Mouse (Mus musculus) CH12.LX (cell line): ENCODE measurements around the gene Cnst. TPM values are rescaled to one million over a fixed set of nuclear protein-coding genes. Genes with fewer than 3 reads are reported as not detected.

Experiments used
- DNase-seq: peaks from one replicate; pipeline ENCODE4 v3.0.0-alpha.2; 2013; ENCODE audit errors: extremely low read depth
- H3K27ac ChIP-seq: 2 replicates; pipeline ENCODE4 v1.5.1; 2012; ENCODE audit warnings: low read depth, mild to moderate bottlenecking, control low read depth, moderate library complexity; ENCODE audit not compliant: insufficient read depth
- H3K27me3 ChIP-seq: replicated peaks from 2 replicates; pipeline ENCODE3; 2012; ENCODE audit warnings: inconsistent platforms
- H3K36me3 ChIP-seq, 2 experiments: replicated peaks in 1 of 2; 2 replicates each; pipeline versions ENCODE3 to v1.6.1; 2012; ENCODE audit warnings: inconsistent platforms in 1 of 2, low read length in 1 of 2, mild to moderate bottlenecking in 1 of 2, mixed read lengths in 1 of 2, moderate library complexity in 1 of 2; ENCODE audit not compliant: control insufficient read depth in 1 of 2, insufficient read depth in 1 of 2
- H3K4me1 ChIP-seq, 2 experiments: 2 replicates each; pipeline ENCODE4 v1.6.1; 2012; ENCODE audit warnings: inconsistent platforms in 1 of 2, moderate library complexity in 1 of 2; ENCODE audit not compliant: insufficient read depth in 2 of 2, control insufficient read depth in 1 of 2
- H3K4me2 ChIP-seq: 2 replicates; pipeline ENCODE4 v1.6.1; 2012; ENCODE audit warnings: low read depth, mild to moderate bottlenecking, control low read depth; ENCODE audit not compliant: poor library complexity, insufficient read depth, severe bottlenecking
- H3K4me3 ChIP-seq, 3 experiments: fragments of 150-350 bp in 1 of 3; sonication (generic) in 1 of 3; replicated peaks in 1 of 3; 2 replicates each; pipeline versions ENCODE3 to v1.5.1; 2011 to 2012; ENCODE audit warnings: low read depth in 2 of 3, low read length in 2 of 3, mild to moderate bottlenecking in 2 of 3, moderate library complexity in 2 of 3, control low read depth in 1 of 3, improper control_type of control experiment in 1 of 3, inconsistent platforms in 1 of 3, mixed read lengths in 1 of 3; ENCODE audit not compliant: poor library complexity in 1 of 3
- H3K79me2 ChIP-seq: replicated peaks from 2 replicates; pipeline ENCODE4 v1.6.1; 2012; ENCODE audit warnings: mild to moderate bottlenecking, moderate library complexity; ENCODE audit not compliant: control insufficient read depth, poor library complexity, insufficient read depth, severe bottlenecking; ENCODE audit errors: extremely low read depth
- H3K9ac ChIP-seq: 2 replicates; pipeline ENCODE4 v1.6.1; 2012; ENCODE audit warnings: low read depth, mild to moderate bottlenecking, control low read depth, moderate library complexity; ENCODE audit not compliant: insufficient read depth
- H3K9me3 ChIP-seq: replicated peaks from 2 replicates; pipeline ENCODE3; 2012; ENCODE audit warnings: low read length, inconsistent platforms, mixed read lengths
- BHLHE40 ChIP-seq: IDR thresholded peaks from 2 replicates; pipeline ENCODE4 v1.6.1; 2011; ENCODE audit warnings: mild to moderate bottlenecking, low read depth, low read length, improper control_type of control experiment
- CHD1 ChIP-seq: IDR thresholded peaks from 2 replicates; pipeline ENCODE4 v1.6.1; 2012; ENCODE audit warnings: low read depth, low read length, improper control_type of control experiment, inconsistent platforms
- CTCF ChIP-seq, 2 experiments: IDR thresholded peaks in 1 of 2; conservative IDR thresholded peaks in 1 of 2; 2 replicates each; pipeline ENCODE4 v1.5.1; 2011 to 2012; ENCODE audit warnings: low read depth in 2 of 2, low read length in 2 of 2, improper control_type of control experiment in 1 of 2, inconsistent platforms in 1 of 2, mild to moderate bottlenecking in 1 of 2, moderate library complexity in 1 of 2
- E2F4 ChIP-seq: IDR thresholded peaks from 2 replicates; pipeline ENCODE4 v1.6.1; 2011; ENCODE audit warnings: low read depth, low read length, improper control_type of control experiment; ENCODE audit not compliant: insufficient replicate concordance
- EP300 ChIP-seq: IDR thresholded peaks from 2 replicates; pipeline ENCODE4 v1.6.1; 2011; ENCODE audit warnings: low read length, improper control_type of control experiment
- GABPA ChIP-seq: IDR thresholded peaks from 2 replicates; pipeline ENCODE4 v1.6.1; 2012; ENCODE audit warnings: low read depth, low read length, improper control_type of control experiment, inconsistent platforms; ENCODE audit not compliant: insufficient replicate concordance
- HCFC1 ChIP-seq: IDR thresholded peaks from 2 replicates; pipeline ENCODE4 v1.6.1; 2012; ENCODE audit warnings: low read depth, mild to moderate bottlenecking, inconsistent platforms, low read length, improper control_type of control experiment
- IRF4 ChIP-seq: IDR thresholded peaks from 2 replicates; pipeline ENCODE4 v1.6.1; 2014; ENCODE audit warnings: low read depth, mild to moderate bottlenecking, inconsistent platforms, low read length, improper control_type of control experiment
- JUND ChIP-seq: conservative IDR thresholded peaks from 2 replicates; pipeline ENCODE4 v1.6.1; 2011; ENCODE audit warnings: low read depth, low read length, improper control_type of control experiment
- KAT2A ChIP-seq: IDR thresholded peaks from 2 replicates; pipeline ENCODE4 v1.6.1; 2012; ENCODE audit warnings: low read length, improper control_type of control experiment, inconsistent platforms; ENCODE audit not compliant: insufficient replicate concordance
- MAFK ChIP-seq: IDR thresholded peaks from 2 replicates; pipeline ENCODE4 v1.6.1; 2011; ENCODE audit warnings: low read length, improper control_type of control experiment; ENCODE audit not compliant: insufficient replicate concordance
- MAX ChIP-seq: IDR thresholded peaks from 2 replicates; pipeline ENCODE4 v1.6.1; 2011; ENCODE audit warnings: low read length, improper control_type of control experiment
- MAZ ChIP-seq: IDR thresholded peaks from 2 replicates; pipeline ENCODE4 v1.6.1; 2012; ENCODE audit warnings: low read depth, mild to moderate bottlenecking, inconsistent platforms, low read length, improper control_type of control experiment, moderate library complexity
- NELFE ChIP-seq: IDR thresholded peaks from 2 replicates; pipeline ENCODE4 v1.6.1; 2011; ENCODE audit warnings: low read depth, low read length, improper control_type of control experiment
- POLR2A ChIP-seq: IDR thresholded peaks from 2 replicates; pipeline ENCODE4 v1.6.1; 2011; ENCODE audit warnings: low read depth, mild to moderate bottlenecking, improper control_type of control experiment, low read length
- POLR2AphosphoS2 ChIP-seq: IDR thresholded peaks from 2 replicates; pipeline ENCODE4 v1.6.1; 2011; ENCODE audit warnings: low read depth, low read length, improper control_type of control experiment
- RAD21 ChIP-seq: IDR thresholded peaks from 2 replicates; pipeline ENCODE4 v1.6.1; 2011; ENCODE audit warnings: low read depth, mild to moderate bottlenecking, low read length, improper control_type of control experiment, moderate library complexity
- RCOR1 ChIP-seq: conservative IDR thresholded peaks from 2 replicates; pipeline ENCODE4 v1.6.1; 2012; ENCODE audit warnings: low read depth, mild to moderate bottlenecking, inconsistent platforms, low read length, improper control_type of control experiment
- SMC3 ChIP-seq: IDR thresholded peaks from 2 replicates; pipeline ENCODE4 v1.6.1; 2011; ENCODE audit warnings: low read depth, low read length, improper control_type of control experiment
- TCF12 ChIP-seq: IDR thresholded peaks from 2 replicates; pipeline ENCODE4 v1.6.1; 2014; ENCODE audit warnings: low read depth, mild to moderate bottlenecking, inconsistent platforms, low read length, improper control_type of control experiment
- ZC3H11A ChIP-seq: IDR thresholded peaks from 2 replicates; pipeline ENCODE4 v1.6.1; 2012; ENCODE audit warnings: low read depth, mild to moderate bottlenecking, inconsistent platforms, low read length, improper control_type of control experiment
- ZKSCAN1 ChIP-seq: IDR thresholded peaks from 2 replicates; pipeline ENCODE4 v1.6.1; 2012; ENCODE audit warnings: low read depth, inconsistent platforms, low read length, improper control_type of control experiment, borderline replicate concordance
- ZMIZ1 ChIP-seq: IDR thresholded peaks from 2 replicates; pipeline ENCODE4 v1.6.1; 2012; ENCODE audit warnings: low read depth, mild to moderate bottlenecking, inconsistent platforms, low read length, improper control_type of control experiment
- ZNF384 ChIP-seq: IDR thresholded peaks from 2 replicates; pipeline ENCODE4 v1.6.1; 2012; ENCODE audit warnings: low read depth, low read length, improper control_type of control experiment, inconsistent platforms
- dilution Hi-C: fragments of 300-500 bp; cut with MboI; formaldehyde crosslinking; loops from 2 replicates; pipeline ENCODE4 v1.14.3; 2020; ENCODE audit warnings: low sequenced_read_pairs; ENCODE audit not compliant: extremely low pct_unique_long_range_greater_than_20kb, extremely low pct_ligation_motif_present
- in situ Hi-C: fragments of 300-500 bp; cut with MboI; formaldehyde crosslinking; loops from 3 replicates; pipeline ENCODE4 v1.14.3; 2019; ENCODE audit warnings: low sequenced_read_pairs, low pct_ligation_motif_present, low pct_unique_long_range_greater_than_20kb, mixed read lengths
- polyA plus RNA-seq: library from polyadenylated mRNA; unstranded; fragments of >175 nt; gene quantifications from 2 replicates; pipeline ENCODE4 v1.2.1, GENCODE M21; 2012; ENCODE audit warnings: low read depth; ENCODE audit not compliant: insufficient read length
- total RNA-seq, 2 experiments: library from RNA; depleted of rRNA; stranded (reverse); fragments of 300-350 nt in 1 of 2; fragments of >200 nt in 1 of 2; gene quantifications; 2 replicates each; pipeline ENCODE4 v1.2.3; 2012 to 2014

Cnst gene
- total and polyA plus RNA-seq, 3 experiments, result 7.8 to 10.2 (median 9.3) TPM

- TF ChIP-seq GABPA (no peak), CHD1 (no peak), EP300 (no peak), KAT2A (no peak), POLR2AphosphoS2 (no peak), HCFC1 (no peak), CTCF (conservative IDR thresholded peaks at IDR 0.05 in 1 of 2, IDR thresholded peaks at IDR 0.05 in 1 of 2; ENCODE audit: low read depth in 2 of 2, low read length in 2 of 2) (no peak), POLR2A (no peak), SMC3 (no peak), ZMIZ1 (no peak), MAZ (no peak), RAD21 (no peak), TCF12 (no peak), NELFE (no peak), JUND (no peak), MAX (no peak), ZC3H11A (no peak), BHLHE40 (no peak), RCOR1 (no peak)
- no peak overlapping the region for H3K4me3 ChIP-seq
- no peak overlapping the region for H3K27ac ChIP-seq
- no peak for DNase-seq
- in situ Hi-C loops, result no loop called here
- no peak overlapping the region for H3K9ac ChIP-seq
- H3K9me3 ChIP-seq, result no peaks in the 10 kb centered on the region
- no peak overlapping the region for H3K4me2 ChIP-seq
- dilution Hi-C loops, result no loop called here
- peaks cover 0 to 8% of the 10 kb centered on the region in 2 experiments; a peak in 2 of 4 replicates for H3K4me1 ChIP-seq
- H3K36me3 ChIP-seq, result peaks cover 5 to 43% of the 10 kb centered on the region in 2 experiments
- no peaks in the 10 kb centered on the region for H3K27me3 ChIP-seq
- H3K79me2 ChIP-seq, result no peaks in the 10 kb centered on the region
These were observed 58.4 kb downstream of the Cnst start for GRCm38 (mm10) chr1:179604526-179604925.

GRCm38 (mm10) chr1:179606004-179606723 is 60.0 kb downstream of the Cnst start:
- Histone ChIP-seq H3K9me3 (no peaks in the 10 kb centered on the region), H3K4me1 (peaks cover 0 to 8% of the 10 kb centered on the region in 2 experiments; a peak in 2 of 4 replicates)
- dilution Hi-C loops, result no loop called here
- TF ChIP-seq EP300, result no peak
- no peak for TF ChIP-seq SMC3
- no peak for TF ChIP-seq TCF12
- TF ChIP-seq RCOR1, result no peak
- no peak for TF ChIP-seq IRF4
- no peak for TF ChIP-seq BHLHE40
- no peak for TF ChIP-seq JUND
- no peak for TF ChIP-seq CHD1
- no peak for TF ChIP-seq ZKSCAN1
- TF ChIP-seq MAFK, result no peak
- TF ChIP-seq E2F4, result no peak
- TF ChIP-seq ZMIZ1, result no peak
- TF ChIP-seq POLR2AphosphoS2, result no peak
- TF ChIP-seq GABPA, result no peak
- no peak for TF ChIP-seq RAD21
- TF ChIP-seq POLR2A, result no peak
- no peak for TF ChIP-seq ZNF384
- TF ChIP-seq, all 38 proteins: peak for 0
- H3K4me2 ChIP-seq, result no peak overlapping the region
- H3K36me3 ChIP-seq, result peaks cover 11 to 52% of the 10 kb centered on the region in 2 experiments
- no peak overlapping the region for H3K4me3 ChIP-seq
- no peaks in the 10 kb centered on the region for H3K27me3 ChIP-seq
- no peaks in the 10 kb centered on the region for H3K79me2 ChIP-seq
- no peak overlapping the region for H3K27ac ChIP-seq
- in situ Hi-C loops, result no loop called here
- no peak overlapping the region for H3K9ac ChIP-seq
- DNase-seq, result no peak
